Mouse (Mus musculus) c-Kit-positive CD71-positive TER-119-negative erythroid progenitor cells, embryonic 14.5 days (primary cell): ENCODE data around the gene Irf1.
"Not testable (repeated sequence)": the region's sequence is repeated elsewhere in the genome, so short reads cannot be mapped to it uniquely, and the experiment has no call there.

Experiments
- DNase-seq: peaks from one replicate; pipeline ENCODE4 v3.0.0-alpha.2; 2013; ENCODE audit warnings: low read depth

The Irf1 gene

DNA sequence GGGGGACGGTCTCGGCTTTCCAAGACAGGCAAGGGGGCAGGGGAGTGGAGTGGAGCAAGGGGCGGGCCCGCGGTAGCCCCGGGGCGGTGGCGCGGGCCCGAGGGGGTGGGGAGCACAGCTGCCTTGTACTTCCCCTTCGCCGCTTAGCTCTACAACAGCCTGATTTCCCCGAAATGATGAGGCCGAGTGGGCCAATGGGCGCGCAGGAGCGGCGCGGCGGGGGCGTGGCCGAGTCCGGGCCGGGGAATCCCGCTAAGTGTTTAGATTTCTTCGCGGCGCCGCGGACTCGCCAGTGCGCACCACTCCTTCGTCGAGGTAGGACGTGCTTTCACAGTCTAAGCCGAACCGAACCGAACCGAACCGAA is at the start of gene Irf1:
Gene Irf1, plus strand, starts transcription at position 255 of the 365 bp plus-strand sequence.
- DNase-seq = peak; percentile 86

DNA sequence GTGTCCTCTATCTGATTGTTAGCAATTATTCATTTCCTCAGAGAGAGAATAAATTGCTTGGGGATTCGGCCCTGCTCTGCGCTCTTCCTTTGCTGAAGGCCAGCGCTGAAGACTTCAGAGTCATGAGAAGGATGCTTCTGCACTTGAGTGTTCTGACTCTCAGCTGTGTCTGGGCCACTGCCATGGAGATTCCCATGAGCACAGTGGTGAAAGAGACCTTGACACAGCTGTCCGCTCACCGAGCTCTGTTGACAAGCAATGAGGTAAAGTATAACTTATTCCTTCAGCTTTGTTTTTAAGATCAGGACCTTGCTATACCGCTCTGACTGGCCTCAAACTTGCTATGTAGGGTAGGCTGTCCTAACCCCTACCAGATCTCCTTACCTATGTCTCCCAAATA is 49.1 kb upstream of the Irf1 start, which contains the start of gene Il5:
Gene Il5, plus strand, starts transcription at position 80 of the 400 bp plus-strand sequence.
- DNase-seq = no peak

GRCm38 (mm10) chr11:53731457-53731856 is 38.4 kb upstream of the Irf1 start:
- DNase-seq = no peak

DNA sequence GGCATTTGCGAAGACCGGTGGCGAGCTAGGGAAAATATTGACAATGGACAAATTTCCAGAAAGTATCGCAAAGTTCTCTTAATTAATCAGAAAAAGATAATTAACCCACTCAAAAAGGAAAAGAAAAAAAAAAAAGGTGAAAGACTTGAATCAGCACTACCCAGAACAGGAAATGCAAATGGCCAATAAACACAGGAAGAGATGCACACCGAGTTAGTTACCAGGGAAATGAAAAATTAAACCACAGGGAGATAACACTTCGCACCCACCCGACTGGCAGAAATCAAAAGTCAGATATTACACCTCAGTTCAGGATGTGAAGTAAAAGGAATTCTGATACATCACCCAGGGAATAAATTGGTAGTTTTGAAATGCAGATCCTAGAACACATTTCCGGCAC is 37.6 kb upstream of the Irf1 start:
- no peak for DNase-seq

DNA sequence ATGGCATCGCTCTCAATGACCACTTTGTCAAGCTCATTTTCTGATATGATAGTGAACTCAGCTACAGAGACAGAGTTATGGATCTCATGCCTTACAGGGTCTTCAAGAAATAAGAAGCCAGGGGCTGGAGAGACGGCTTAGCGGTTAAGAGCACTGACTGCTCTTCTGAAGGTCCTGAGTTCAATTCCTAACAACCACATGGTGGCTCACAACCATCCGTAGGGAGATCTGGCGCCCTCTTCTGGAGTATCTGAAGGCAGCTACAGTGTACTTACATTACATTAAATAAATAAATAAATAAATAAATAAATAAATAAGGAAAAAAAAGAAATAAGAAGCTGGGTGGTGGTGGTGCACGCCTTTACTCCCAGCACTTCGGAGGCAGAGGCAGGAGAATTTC is 36.0 kb upstream of the Irf1 start:
- no peak for DNase-seq

DNA sequence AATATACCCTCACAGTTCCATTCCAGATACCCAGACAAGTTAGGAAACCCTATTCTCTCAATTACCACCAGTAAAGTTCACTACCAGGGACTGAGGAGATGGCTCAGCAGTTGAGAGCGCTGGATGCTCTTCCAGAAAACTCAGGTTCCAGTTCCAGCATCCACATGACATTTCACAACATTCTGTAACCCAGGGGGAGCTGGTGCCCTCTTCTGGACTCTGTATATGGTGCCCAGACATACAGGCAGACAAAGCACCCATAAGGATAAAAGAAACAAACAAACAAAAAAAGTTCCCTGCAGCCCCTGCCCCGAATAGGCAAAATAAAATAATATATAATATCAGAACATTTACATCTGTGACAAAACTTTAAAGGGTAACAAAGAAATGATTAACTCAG is 35.4 kb upstream of the Irf1 start:
- no peak for DNase-seq

DNA sequence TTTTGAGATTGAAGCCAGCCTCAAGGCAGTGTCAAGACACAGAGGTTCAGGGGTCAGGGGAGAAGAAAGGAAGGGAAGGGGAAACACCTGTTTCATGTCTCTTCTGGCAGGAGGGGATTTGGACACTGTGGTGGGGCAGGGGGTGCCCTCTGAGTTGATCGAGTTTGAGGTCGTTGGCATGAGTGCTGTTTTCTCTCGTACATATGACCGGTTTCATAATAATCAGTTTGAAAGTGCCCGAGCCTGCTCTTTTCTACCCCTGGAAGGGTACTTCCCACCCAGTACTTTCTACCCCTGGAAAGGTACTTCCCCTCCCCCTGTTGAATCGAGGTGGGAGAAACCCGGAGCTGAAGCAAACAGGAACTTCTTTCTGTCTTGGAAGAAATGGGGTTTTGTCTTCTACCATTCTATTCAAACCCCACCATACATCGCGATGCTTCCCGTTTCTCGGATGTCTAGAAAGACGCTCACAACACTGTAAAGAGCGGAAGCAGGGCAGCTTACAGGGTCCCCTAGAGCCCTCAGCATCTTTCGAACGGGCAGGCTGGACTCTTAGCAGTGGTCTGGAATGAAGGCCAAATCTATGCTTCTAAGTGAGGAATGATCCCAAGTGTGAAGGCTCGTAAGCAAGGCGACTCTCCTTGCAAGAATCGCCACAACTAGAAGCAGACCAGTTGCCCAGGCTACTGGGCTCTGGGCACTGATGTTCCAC is 34.7 kb upstream of the Irf1 start:
- no peak for DNase-seq

GRCm38 (mm10) chr11:53735682-53736245 is 34.0 kb upstream of the Irf1 start:
- DNase-seq = peak; percentile 67

DNA sequence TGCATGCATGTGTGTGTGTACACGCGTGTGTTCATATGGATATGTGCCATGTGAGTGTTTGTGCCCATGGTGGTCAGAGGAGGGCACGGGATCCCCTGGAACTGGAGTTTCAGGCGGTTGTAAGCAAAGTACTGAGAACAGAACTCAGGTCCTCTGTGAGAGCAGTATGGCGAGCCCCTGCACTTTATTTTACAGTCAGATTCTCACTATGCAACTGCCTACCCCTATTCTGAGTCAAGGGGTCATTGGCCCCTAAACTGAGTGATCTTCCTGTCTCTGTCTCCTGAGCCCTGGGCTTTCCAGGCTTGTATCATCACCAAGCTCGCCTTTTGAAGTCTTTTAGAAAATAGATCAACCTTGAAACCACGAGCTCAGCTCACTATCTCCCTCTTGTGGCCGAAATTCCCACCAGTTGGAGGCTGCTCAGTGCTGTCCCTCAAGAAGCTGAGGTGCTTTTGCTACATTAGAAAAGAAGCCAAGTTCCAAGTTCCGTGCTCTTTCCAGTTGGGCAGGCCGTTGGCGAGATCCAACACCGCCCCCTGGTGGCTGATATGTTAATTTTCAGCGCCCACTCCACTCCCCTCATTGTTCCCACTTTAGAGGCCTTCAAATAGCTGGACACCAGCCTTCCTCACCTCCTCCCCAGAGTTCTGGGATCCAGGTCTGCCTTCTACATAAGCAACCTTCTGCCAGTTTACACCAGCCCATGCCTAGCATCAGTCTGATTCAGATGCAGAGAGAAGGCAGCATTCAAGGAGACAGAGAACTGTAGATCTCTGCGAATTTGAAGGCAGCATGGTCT is 32.8 kb upstream of the Irf1 start:
- peak; percentile 78 for DNase-seq

- peak; percentile 58 for DNase-seq
Observed at GRCm38 (mm10) chr11:53737573-53737946, 32.3 kb upstream of the Irf1 start.

DNA sequence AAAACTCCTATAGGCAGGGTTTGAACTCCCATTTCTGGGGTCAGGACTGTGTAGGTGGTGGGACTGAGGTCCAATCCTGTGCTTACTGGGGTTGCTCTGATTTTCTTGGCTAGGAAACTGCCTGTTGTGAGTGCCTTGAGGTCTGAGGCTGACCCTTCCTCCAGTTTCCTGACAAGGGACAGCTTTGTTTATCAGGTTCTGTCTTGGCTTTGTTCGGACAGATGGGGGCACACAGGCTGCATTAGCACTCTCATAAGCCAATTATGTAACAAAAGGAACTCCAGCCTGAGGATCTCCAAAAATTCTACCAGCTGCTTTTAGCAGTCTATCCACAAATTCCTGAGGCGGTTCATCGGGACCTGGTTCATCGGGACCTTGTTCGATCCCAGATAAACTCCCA is 27.5 kb upstream of the Irf1 start:
- DNase-seq = no peak

DNA sequence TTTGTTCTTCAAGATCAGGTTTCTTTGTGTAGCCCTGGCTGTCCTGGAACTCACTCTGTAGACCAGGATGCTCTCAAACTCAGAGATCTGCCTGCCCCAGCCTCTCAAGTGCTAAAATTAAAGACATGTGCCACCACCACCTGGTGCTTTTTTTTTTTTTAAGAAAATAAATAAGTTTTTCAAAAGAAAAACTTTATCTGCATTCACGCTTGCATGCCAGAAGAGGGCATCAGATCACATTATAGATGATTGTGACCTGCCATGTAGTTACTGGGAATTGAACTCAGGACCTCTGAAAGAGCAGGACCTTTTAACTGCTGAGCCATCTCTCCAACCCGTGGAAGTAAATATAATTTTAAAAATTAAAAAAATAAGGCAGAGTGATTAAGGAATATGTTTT is 24.6 kb upstream of the Irf1 start:
- no peak for DNase-seq

GRCm38 (mm10) chr11:53747985-53748384 is 21.8 kb upstream of the Irf1 start:
- DNase-seq = no peak

DNA sequence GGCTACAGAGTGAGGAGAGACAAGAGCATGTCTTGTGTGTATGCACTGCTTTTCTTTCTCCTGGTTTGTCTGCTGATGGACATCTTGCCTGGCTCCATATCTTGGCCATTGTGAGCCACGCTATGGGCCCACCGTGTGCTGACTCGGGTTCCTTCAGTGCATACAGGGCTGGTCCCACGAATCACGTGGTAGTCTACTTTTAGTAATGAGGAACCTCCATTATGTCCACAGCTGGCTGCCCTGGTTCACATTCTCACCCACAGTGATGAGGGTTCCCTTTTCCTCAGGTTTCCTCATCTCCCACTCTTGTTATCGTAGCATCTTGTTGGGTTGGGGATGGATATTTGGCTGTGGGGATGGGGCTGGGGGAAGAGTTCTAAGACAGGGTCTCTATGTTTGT is 21.2 kb upstream of the Irf1 start:
- no peak for DNase-seq

DNA sequence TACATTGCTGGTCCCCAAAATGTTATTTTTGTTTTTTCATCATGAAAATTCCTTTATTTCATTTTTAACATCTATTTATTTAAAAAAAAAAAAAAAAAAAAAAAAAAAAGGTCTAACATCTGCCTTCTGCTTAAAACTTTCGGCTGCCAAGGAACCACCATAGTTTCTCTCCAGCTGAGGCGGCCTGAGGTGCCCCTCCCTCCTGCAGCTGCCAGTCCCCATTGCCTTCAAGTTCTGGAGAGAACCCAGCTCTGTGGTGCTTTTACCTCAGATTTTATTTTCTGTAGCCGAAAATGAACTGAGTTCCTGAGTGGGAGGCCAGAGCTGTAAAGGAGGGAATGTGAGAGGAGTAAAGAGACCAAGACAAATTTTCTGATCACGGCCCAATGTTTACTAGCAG is 20.5 kb upstream of the Irf1 start:
- DNase-seq = no peak

DNA sequence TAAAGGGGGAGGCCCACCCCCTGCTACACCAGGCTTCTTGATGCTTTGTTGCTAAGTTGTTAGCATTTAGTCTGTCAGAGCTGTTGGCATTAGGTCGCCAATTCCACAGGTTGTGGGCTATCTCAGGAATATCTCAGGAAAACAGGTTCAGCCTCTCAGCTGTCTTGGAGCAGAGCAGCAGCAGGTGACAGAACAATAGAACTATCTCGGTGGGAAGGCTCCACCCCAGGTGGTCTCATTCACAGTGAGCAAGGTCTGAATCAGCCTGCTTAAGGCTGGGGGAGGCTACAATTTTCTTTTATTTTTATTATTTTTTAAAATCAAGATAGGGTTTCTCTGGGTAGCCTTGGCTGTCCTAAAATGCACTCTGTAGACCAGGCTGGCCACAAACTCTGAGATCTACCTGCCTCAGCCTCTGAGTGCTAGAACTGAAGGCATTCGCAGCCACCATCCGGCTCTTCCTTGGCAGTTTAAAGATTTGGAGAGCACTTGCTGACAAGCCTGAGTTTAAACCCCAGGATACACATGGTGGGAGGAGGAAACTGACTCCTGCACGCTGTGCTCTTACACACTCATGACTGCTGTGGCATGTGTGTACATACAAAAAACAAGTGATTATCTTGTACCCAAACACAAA is 20.0 kb upstream of the Irf1 start:
- DNase-seq = no peak

DNA sequence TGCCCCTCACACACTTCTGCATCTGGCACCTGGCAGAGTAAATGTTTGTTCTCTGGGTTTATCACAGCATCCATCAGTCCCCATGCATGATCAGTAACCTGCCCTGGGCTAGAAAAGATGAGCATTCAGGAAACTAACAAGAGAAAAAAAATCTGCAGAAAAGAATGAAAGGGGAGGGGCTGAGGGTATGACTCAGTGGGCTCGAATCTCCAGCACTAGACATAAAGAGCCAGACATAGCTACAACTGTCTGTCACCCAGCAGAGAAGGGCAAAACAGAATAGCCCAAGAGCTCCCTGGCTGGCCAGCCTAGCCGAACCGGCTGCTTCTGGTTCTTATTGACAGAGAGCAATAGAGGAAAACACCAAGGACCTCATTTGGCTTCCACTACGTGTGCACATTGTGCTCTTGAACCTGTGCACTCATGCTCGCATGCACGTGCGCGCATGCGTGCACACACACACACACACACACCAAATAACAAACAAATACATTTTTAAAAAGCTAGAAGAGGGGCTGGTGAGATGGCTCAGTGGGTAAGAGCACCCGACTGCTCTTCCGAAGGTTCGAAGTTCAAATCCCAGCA is 14.7 kb upstream of the Irf1 start:
- no peak for DNase-seq

- no peak for DNase-seq
Observed at GRCm38 (mm10) chr11:53757612-53758011, 12.2 kb upstream of the Irf1 start.

DNA sequence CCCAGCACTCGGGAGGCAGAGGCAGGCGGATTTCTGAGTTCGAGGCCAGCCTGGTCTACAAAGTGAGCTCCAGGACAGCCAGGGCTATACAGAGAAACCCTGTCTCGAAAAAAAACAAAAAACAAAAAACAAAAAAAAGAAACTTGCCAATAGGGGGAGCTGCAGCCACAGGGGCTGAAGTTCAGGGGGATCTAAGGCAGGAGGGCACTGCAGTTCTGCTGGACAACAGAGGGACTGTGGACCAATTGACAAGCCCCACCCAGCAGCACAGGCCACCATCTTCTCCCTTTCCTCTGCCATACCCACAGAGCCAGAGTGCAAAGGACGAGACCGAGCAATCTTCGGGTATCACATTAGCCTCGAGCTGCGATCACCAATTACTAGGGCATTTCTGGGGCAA is 11.8 kb upstream of the Irf1 start:
- DNase-seq = not testable (repeated sequence)

GRCm38 (mm10) chr11:53758791-53759351 is 10.9 kb upstream of the Irf1 start:
- DNase-seq = no peak

DNA sequence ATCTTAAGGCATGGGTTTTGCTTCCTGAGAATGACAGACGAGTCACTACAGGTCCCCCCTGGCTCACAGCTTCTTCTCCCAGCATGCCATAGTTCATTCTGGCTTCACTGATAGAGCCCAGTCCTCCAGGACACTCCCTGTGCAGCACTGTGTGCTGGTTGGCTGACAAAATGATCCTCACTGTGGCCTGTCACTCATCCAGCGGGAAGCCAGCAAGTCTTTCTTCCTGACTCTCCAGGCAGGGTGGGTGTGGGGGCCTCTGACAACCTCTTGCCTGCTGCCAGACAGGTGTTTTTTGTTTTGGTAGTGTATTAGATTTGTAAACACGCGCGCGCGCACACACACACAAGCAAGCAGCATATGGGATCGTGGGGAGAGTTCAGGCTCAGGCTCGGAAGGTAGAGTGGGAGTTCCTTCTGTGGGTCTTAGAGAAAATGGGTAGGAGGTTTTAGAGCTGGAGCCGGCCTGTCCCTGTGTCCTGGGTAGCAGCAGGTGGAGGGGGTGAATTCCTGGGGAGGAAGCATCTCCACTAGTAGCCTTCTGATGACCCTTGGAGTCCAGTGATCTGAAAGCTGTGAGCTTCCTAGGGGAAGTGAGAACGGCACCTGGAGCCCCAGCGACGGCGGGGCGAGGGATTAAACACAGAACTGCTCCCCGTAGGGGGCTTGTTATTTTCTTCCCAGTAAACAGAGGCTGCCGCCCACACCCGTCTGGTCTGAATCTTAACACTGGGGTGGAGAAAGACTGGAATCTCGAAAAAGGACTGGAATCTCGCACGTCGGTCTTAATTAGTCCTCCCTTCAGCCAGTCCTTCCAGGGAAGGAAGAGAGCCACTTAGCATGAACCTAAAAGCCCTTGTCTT is 10.0 kb upstream of the Irf1 start:
- DNase-seq = no peak
